Mouse (Mus musculus): Measurements from ENCODE around the gene Mars.

GRCm38 (mm10) chr10:127319969-127320368 is 8.4 kb upstream of the Mars start:
- TF ChIP-seq POLR2A (IDR thresholded peaks at IDR 0.05; ENCODE audit: control insufficient read depth in 1 of 2, insufficient read depth in 1 of 2, low read depth in 1 of 2, low read length in 2 of 2, poor library complexity in 1 of 2) = no peak
- TF ChIP-seq MAFK (IDR thresholded peaks at IDR 0.05; ENCODE audit: borderline replicate concordance, low read depth, low read length) = no peak
- TF ChIP-seq CHD2 (IDR thresholded peaks at IDR 0.05; ENCODE audit: low read length) = no peak
- TF ChIP-seq MAZ (IDR thresholded peaks at IDR 0.05; ENCODE audit: low read depth, low read length) = no peak
- TF ChIP-seq SMC3 (IDR thresholded peaks at IDR 0.05; ENCODE audit: low read depth, low read length) = no peak
- no peak for TF ChIP-seq E2F4 (IDR thresholded peaks at IDR 0.05; ENCODE audit: borderline replicate concordance, low read depth, low read length)
- no peak for TF ChIP-seq MEF2A (IDR thresholded peaks at IDR 0.05; ENCODE audit: extremely low read depth, insufficient replicate concordance, low read depth, low read length, poor library complexity, severe bottlenecking)
- TF ChIP-seq BHLHE40 (IDR thresholded peaks at IDR 0.05; ENCODE audit: borderline replicate concordance, low read depth, low read length) = no peak
- no peak for TF ChIP-seq CTCF (IDR thresholded peaks at IDR 0.05 in 2 of 3, conservative IDR thresholded peaks at IDR 0.05 in 1 of 3; ENCODE audit: control insufficient read depth in 1 of 3, insufficient read depth in 1 of 3, low read depth in 2 of 3, low read length in 3 of 3, poor library complexity in 1 of 3, severe bottlenecking in 1 of 3)
- TF ChIP-seq RCOR1 (IDR thresholded peaks at IDR 0.05; ENCODE audit: low read depth, low read length) = no peak
- TF ChIP-seq EP300 (IDR thresholded peaks at IDR 0.05; ENCODE audit: low read depth in 1 of 2, low read length in 2 of 2) = no peak
